ENCODE assay signal across 23 mouse cellular contexts in genomic region chr3:136818997-136819396, GRCm38 (mm10).
A peak's percentile ranks its signal among the peaks of the same experiment; 100 is the strongest.
DNase-seq lines count a peak whose midpoint lies in the region; ATAC-seq and TF ChIP-seq lines count a peak whose summit lies in the region.
"Had no signal": no experiment of that assay in that cellular context is flagged by ENCODE, and none has a peak within 500 bp of the region (broad histone marks: within the 10 kb centered on the region; RNA-seq: fewer than 3 reads in every experiment).

No protein-coding gene starts in this region.

- no peak overlapping the region for H3K9ac ChIP-seq in heart, embryonic 14.5 days (ENCODE audit: low read length)
- H3K9ac ChIP-seq: embryonic facial prominence, embryonic 15.5 days; hindbrain, embryonic 12.5 days; intestine, embryonic 15.5 days had no signal

- no peaks in the 10 kb centered on the region for H3K36me3 ChIP-seq in heart, embryonic 14.5 days (ENCODE audit: control insufficient read depth, insufficient read depth, low read length)
- H3K36me3 ChIP-seq: embryonic facial prominence, embryonic 15.5 days; hindbrain, embryonic 12.5 days; intestine, embryonic 15.5 days had no signal

- H3K27ac ChIP-seq in gastrocnemius, adult 2 months: peak overlapping the region; percentile 64
- H3K27ac ChIP-seq in heart, embryonic 14.5 days (replicated peaks in 1 of 2; ENCODE audit: control insufficient read depth in 1 of 2, insufficient read depth in 1 of 2, low read depth in 2 of 2, low read length in 2 of 2): no peak overlapping the region
- H3K27ac ChIP-seq in layer of hippocampus, adult 2 months: peak overlapping the region; percentile 72; the same call in 1 of the 2 replicates
- H3K27ac ChIP-seq: embryonic facial prominence, embryonic 15.5 days; forebrain, embryonic 10.5 days; heart, embryonic 10.5 days; hindbrain, embryonic 12.5 days; intestine, embryonic 15.5 days had no signal

- DNase-seq in gastrocnemius, adult 2 months: peak; percentile 34
- no peak for DNase-seq in gastrocnemius, postnatal 36 days
- DNase-seq in heart, adult 18-20 months: no peak
- no peak for DNase-seq in layer of hippocampus, adult 2 months (ENCODE audit: low spot score in 2 of 2)
- DNase-seq in layer of hippocampus, postnatal 36 days: no peak
- DNase-seq in testis, postnatal 14 days (ENCODE audit: low spot score): peak; percentile 9
- DNase-seq in testis, postnatal 10 days (ENCODE audit: low spot score): no peak
- DNase-seq: adrenal gland, adult 2 months; adrenal gland, postnatal 25 days; cerebellum, adult 18-20 months; cerebellum, adult 9-11 months; cerebellum, postnatal 36 days; heart, postnatal 36 days; kidney, adult 8-10 months had no signal

- WGBS in heart, embryonic 14.5 days: 29% methylated on average over 5 of the region's 5 CpGs

- peaks cover 3 to 11% of the 10 kb centered on the region in 2 experiments for H3K4me1 ChIP-seq in heart, embryonic 14.5 days (ENCODE audit: control insufficient read depth in 2 of 2, insufficient read depth in 2 of 2, low read length in 2 of 2)
- H3K4me1 ChIP-seq: embryonic facial prominence, embryonic 15.5 days; hindbrain, embryonic 12.5 days; intestine, embryonic 15.5 days had no signal

- no peak overlapping the region for H3K4me3 ChIP-seq in gastrocnemius, adult 2 months
- no peak overlapping the region for H3K4me3 ChIP-seq in heart, embryonic 14.5 days (ENCODE audit: control insufficient read depth in 1 of 2, insufficient read depth in 1 of 2, low read depth in 1 of 2, low read length in 2 of 2)
- no peak overlapping the region for H3K4me3 ChIP-seq in layer of hippocampus, adult 2 months
- H3K4me3 ChIP-seq: embryonic facial prominence, embryonic 15.5 days; erythroblast, embryonic 14.5 days; forebrain, embryonic 10.5 days; heart, embryonic 10.5 days; hindbrain, embryonic 12.5 days; intestine, embryonic 15.5 days had no signal

- H3K4me2 ChIP-seq in heart, embryonic 14.5 days (ENCODE audit: low read length): no peak overlapping the region
- H3K4me2 ChIP-seq: embryonic facial prominence, embryonic 15.5 days; hindbrain, embryonic 12.5 days; intestine, embryonic 15.5 days had no signal

- no peaks in the 10 kb centered on the region for H3K9me3 ChIP-seq in heart, embryonic 14.5 days (ENCODE audit: control insufficient read depth, low read length)
- H3K9me3 ChIP-seq: embryonic facial prominence, embryonic 15.5 days; forebrain, embryonic 10.5 days; heart, embryonic 10.5 days; hindbrain, embryonic 12.5 days; intestine, embryonic 15.5 days had no signal

- TF ChIP-seq CTCF in gastrocnemius, adult 2 months (IDR thresholded peaks at IDR 0.05): no peak
- no peak for TF ChIP-seq CTCF in layer of hippocampus, adult 2 months (conservative IDR thresholded peaks at IDR 0.05)

- no peaks in the 10 kb centered on the region for H3K27me3 ChIP-seq in heart, embryonic 14.5 days (ENCODE audit: control insufficient read depth, insufficient read depth, low read length)
- H3K27me3 ChIP-seq: CH12.LX; embryonic facial prominence, embryonic 15.5 days; hindbrain, embryonic 12.5 days; intestine, embryonic 15.5 days had no signal

- intact Hi-C loops in gastrocnemius, adult 2 months (cut with DNase I): no loop called here
- intact Hi-C loops in gastrocnemius, postnatal 36 days (cut with DNase I): no loop called here

- peak; percentile 47; the same call in 1 of the 2 replicates for ATAC-seq in heart, embryonic 14.5 days (ENCODE audit: insufficient number of reproducible peaks, insufficient read depth, low FRiP score, low read depth)
- ATAC-seq: forebrain, embryonic 14.5 days; intestine, embryonic 15.5 days had no signal

Comparison
In these comparisons a context has a peak if more than half of its experiments do, and no peak if none do; other contexts are left out.
1. DNase-seq: peak in gastrocnemius, adult 2 months (single experiment) and testis, postnatal 14 days (single experiment); none in gastrocnemius, postnatal 36 days (0 of 2), heart, adult 18-20 months (0 of 2), layer of hippocampus, adult 2 months (0 of 2), layer of hippocampus, postnatal 36 days (0 of 2) and testis, postnatal 10 days (single experiment).
2. H3K27ac ChIP-seq: peak in gastrocnemius, adult 2 months (single experiment) and layer of hippocampus, adult 2 months (single experiment); none in heart, embryonic 14.5 days (0 of 2).